Mouse (Mus musculus) spleen, postnatal 0 days (tissue): ENCODE data around the gene Mosmo. TPM values are rescaled to one million over a fixed set of nuclear protein-coding genes. Genes with fewer than 3 reads are reported as not detected.

Experiments
- polyA plus RNA-seq: library from polyadenylated mRNA; unstranded; fragments of >200 nt; fragmentation: Nextera tagmentation; extraction: Ambion mirVana; gene quantifications from 2 replicates; pipeline ENCODE4 v1.2.1, GENCODE M21; 2015

Mosmo gene
- 10.0 and 10.6 TPM in 2 replicates for polyA plus RNA-seq

GRCm38 (mm10) chr7:120677001-120677643, at the start of gene Mosmo:
Gene Mosmo, plus strand, starts transcription at chr7:120677618.

DNA sequence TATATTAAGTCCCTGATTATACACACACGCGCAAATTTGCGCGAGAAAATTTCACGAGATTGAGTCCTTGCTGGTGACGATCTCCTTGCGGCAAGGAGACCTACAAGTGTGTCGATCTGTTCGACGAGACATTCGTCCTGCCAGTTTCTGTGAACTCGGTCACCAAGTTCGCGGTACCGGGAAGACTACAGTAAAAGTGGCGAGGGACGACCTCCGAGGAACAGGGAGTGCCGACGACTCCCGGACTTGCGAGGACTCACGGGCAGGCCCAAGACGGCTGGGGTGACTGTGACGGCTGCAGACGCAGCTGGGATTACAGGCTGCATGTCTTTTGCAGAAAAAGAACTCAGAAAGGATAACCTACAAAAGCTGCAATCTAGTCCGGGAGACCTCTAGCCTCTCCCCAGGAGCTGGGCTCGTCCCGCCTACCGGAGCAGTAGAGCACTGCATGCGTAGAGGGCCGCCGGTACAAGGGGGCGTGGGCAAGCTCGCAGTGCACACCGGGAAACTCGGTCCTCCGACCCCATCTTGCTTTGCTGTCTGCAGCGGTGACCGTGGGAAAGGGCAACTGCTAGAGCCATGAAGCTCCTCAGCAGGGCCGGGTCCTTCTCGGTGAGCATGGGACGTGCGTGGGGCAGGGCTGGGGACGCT, 42.6 kb upstream of the Mosmo start, which contains the start of gene Uqcrc2:
Uqcrc2 (plus strand) TSS at position 466 of the 651 bp plus-strand sequence.

DNA sequence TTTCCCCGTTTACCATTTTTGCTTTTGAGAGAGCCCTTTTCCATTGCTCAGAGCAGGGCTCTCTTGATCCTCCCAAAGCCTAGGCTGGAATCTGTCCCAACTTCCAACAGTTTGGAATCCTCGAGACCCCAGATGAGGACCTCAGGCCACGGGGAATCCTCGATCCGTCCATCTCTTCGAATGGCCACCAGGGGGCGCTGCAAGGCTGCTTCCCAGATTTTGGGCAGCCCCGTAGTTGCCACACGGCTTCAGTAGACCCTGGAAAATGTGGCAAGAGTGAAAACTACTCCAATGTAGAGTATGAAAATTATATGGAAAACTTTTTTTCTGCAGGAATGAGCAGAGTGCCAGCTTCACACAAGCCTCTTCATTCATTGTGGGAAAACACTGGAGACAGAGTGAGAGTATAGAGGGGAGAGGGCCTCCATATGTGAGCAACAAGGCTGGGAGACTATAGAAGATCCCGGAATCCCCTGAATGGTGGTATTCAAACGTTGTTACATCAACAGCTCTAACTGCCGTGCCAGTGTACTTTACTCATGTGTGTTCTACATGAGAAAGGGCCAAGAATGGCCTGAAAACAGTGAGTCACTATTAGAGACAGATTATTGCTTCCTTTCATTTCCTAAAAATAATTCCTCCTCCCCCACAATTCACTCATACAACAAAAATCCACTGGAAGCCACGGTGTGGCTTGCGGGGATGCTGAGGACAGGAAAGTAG, 7.1 kb upstream of the Mosmo start, which contains the start of gene Pdzd9:
Pdzd9 (minus strand) TSS at position 191 of the 723 bp plus-strand sequence.

DNA sequence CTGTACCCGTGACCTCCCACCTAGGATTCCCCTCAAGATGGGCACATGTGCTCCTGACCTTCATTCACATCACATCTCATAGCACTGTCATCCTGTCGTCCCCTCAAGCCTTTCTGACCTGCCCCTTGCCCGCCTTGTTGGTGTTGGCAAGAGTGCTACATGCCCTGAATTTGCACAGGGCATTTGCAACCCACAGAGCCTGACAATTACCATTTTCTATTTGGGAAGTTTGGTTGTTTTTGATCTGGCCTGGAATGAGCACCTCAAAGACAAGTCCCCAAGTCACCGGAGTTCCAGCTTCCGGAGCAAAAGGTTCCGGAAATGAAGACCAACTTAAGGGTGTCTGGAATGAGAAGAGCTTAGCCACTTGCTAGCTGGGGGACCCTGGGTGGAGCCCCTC, 61.6 kb downstream of the Mosmo start, which contains the start of gene Vwa3a:
Vwa3a (plus strand) TSS at position 301 of the 400 bp plus-strand sequence.

Other genes with a start within 250 kb of the Mosmo start
- 109 and 119 TPM in 2 replicates for gene Uqcrc2, start 42.4 kb upstream of the Mosmo start, polyA plus RNA-seq
- gene Pdzd9, start 7.3 kb upstream of the Mosmo start, polyA plus RNA-seq: 0.19 and 0.23 TPM in 2 replicates
- gene Vwa3a, start 61.7 kb downstream of the Mosmo start, polyA plus RNA-seq: 0.07 and 0.28 TPM in 2 replicates
- not detected in 2 replicates for gene Gm5737, start 134.7 kb downstream of the Mosmo start, polyA plus RNA-seq
- 49.2 and 49.5 TPM in 2 replicates for gene Eef2k, start 165.2 kb downstream of the Mosmo start, polyA plus RNA-seq
- gene Polr3e, start 240.1 kb downstream of the Mosmo start, polyA plus RNA-seq: 16.7 and 17.1 TPM in 2 replicates